ENCODE assay signal across 8 mouse cellular contexts in the genomic region with DNA sequence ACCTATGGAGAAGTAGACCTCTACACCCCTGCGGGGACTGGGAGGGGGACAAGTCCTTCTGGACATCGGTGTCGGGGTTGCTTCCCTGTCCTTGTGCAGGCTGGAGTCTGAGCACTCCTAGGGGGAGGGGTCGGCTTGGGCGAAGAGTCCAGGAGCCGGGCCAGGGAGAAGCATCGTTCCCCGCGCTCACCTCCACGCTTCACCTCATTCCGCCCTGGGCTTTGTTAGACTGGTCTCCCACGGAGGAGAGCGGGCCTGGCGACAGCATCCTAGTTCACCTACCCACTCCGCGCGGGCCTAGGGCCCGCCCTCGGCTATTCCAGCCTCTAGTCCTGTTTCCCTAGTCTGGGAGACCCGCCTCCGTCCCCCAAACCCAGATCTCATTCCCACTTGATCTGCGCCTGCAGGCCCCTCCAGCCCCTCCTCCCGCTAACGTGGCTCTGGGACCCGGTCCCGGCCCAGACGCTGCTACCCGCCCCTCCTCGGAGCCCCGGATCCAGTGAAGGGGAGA. TPM values are rescaled to one million over a fixed set of nuclear protein-coding genes. Genes with fewer than 3 reads are reported as not detected.
A peak's percentile ranks its signal among the peaks of the same experiment; 100 is the strongest.
DNase-seq lines count a peak whose midpoint lies in the region; ATAC-seq and TF ChIP-seq lines count a peak whose summit lies in the region.

No protein-coding gene starts in this region.

- H3K9me3 ChIP-seq in E14TG2a.4 (ENCODE audit: low read length) = no peaks in the 10 kb centered on the region
- H3K9me3 ChIP-seq in hindbrain, embryonic 14.5 days (ENCODE audit: control insufficient read depth, low read length) = no peaks in the 10 kb centered on the region

- H3K27me3 ChIP-seq in E14TG2a.4 (ENCODE audit: insufficient read depth, low read length) = peaks cover 20% of the 10 kb centered on the region
- no peaks in the 10 kb centered on the region for H3K27me3 ChIP-seq in hindbrain, embryonic 14.5 days (ENCODE audit: control insufficient read depth, insufficient read depth, low read length)

- peak overlapping the region; percentile 87 for H3K4me3 ChIP-seq in E14TG2a.4 (replicated peaks; ENCODE audit: low read length)
- H3K4me3 ChIP-seq in hindbrain, embryonic 14.5 days (replicated peaks; ENCODE audit: low read length) = peak overlapping the region; percentile 85

- peaks cover 57% of the 10 kb centered on the region for H3K4me1 ChIP-seq in E14TG2a.4 (replicated peaks; ENCODE audit: low read depth, low read length)
- peaks cover 29% of the 10 kb centered on the region for H3K4me1 ChIP-seq in hindbrain, embryonic 14.5 days (replicated peaks; ENCODE audit: control insufficient read depth, insufficient read depth, low read length)

- no peak; the same call in 1 of the 2 replicates for ATAC-seq in hindbrain, embryonic 14.5 days (ENCODE audit: low FRiP score)

- H3K9ac ChIP-seq in hindbrain, embryonic 14.5 days = peak overlapping the region; percentile 88

- peak overlapping the region; percentile 79 for H3K27ac ChIP-seq in hindbrain, embryonic 14.5 days

- no peak for TF ChIP-seq CTCF in E14TG2a.4 (conservative IDR thresholded peaks at IDR 0.05; ENCODE audit: low read length)

- under 1% methylated on average over 29 of the region's 30 CpGs for WGBS in hindbrain, embryonic 14.5 days

- H3K4me2 ChIP-seq in hindbrain, embryonic 14.5 days (replicated peaks) = peak overlapping the region; percentile 68

- peaks cover 16% of the 10 kb centered on the region for H3K36me3 ChIP-seq in E14TG2a.4 (ENCODE audit: insufficient read depth, low read length)
- peaks cover 17% of the 10 kb centered on the region for H3K36me3 ChIP-seq in hindbrain, embryonic 14.5 days (replicated peaks; ENCODE audit: control insufficient read depth, insufficient read depth)

- DNase-seq in gastrocnemius, postnatal 10 days = peak; percentile 58
- no peak for DNase-seq in gastrocnemius, postnatal 25 days
- peak; percentile 52 for DNase-seq in embryo, embryonic 9.5 days (ENCODE audit: extremely low spot score)
- DNase-seq in hindbrain, embryonic 14.5 days (ENCODE audit: low spot score) = no peak
- DNase-seq in mesoderm, embryonic 11.5 days (ENCODE audit: low read depth, low spot score) = peak; percentile 31
- DNase-seq in thymus, postnatal 4 days = peak; percentile 42
- DNase-seq in right cerebral cortex, postnatal 36 days (ENCODE audit: low spot score in 2 of 2) = no peak

RNA-seq across cellular contexts. Expression of a gene that starts 0.8 kb away (rescaled TPM):
- total RNA-seq in gastrocnemius, postnatal 10 days (2021) = 100 to 1,000 TPM; 103 to 123 TPM
- 100 to 1,000 TPM in 1 of 2 experiments, 10 to 100 TPM in 1; 98.2 to 101 TPM for total RNA-seq in gastrocnemius, postnatal 25 days (2021)
- polyA plus RNA-seq in hindbrain, embryonic 14.5 days (2014; fragmentation: Nextera tagmentation; extraction: Ambion mirVana) = 35.8 and 36.5 TPM in 2 replicates

RNA-seq across cellular contexts. Expression of a gene that starts 18.9 kb away (rescaled TPM):
- 1 to 10 TPM; 1.8 to 2.3 TPM for total RNA-seq in gastrocnemius, postnatal 10 days (2021)
- under 1 TPM; 0.48 to 0.97 TPM for total RNA-seq in gastrocnemius, postnatal 25 days (2021)
- polyA plus RNA-seq in hindbrain, embryonic 14.5 days (2014; fragmentation: Nextera tagmentation; extraction: Ambion mirVana) = 2.3 and 2.7 TPM in 2 replicates

RNA-seq across cellular contexts. Expression of a gene that starts 27.2 kb away (rescaled TPM):
- total RNA-seq in gastrocnemius, postnatal 10 days (2021) = 1 to 10 TPM; 6.0 to 6.7 TPM
- 1 to 10 TPM; 6.4 to 7.0 TPM for total RNA-seq in gastrocnemius, postnatal 25 days (2021)
- polyA plus RNA-seq in hindbrain, embryonic 14.5 days (2014; fragmentation: Nextera tagmentation; extraction: Ambion mirVana) = 34.0 and 35.7 TPM in 2 replicates

RNA-seq across cellular contexts. Expression of a gene that starts 27.3 kb away (rescaled TPM):
- total RNA-seq in gastrocnemius, postnatal 10 days (2021) = 10 to 100 TPM; 35.5 to 40.8 TPM
- 10 to 100 TPM; 26.6 to 34.1 TPM for total RNA-seq in gastrocnemius, postnatal 25 days (2021)
- polyA plus RNA-seq in hindbrain, embryonic 14.5 days (2014; fragmentation: Nextera tagmentation; extraction: Ambion mirVana) = 71.4 and 82.4 TPM in 2 replicates

RNA-seq across cellular contexts. Expression of a gene that starts 36.8 kb away (rescaled TPM):
- 100 to 1,000 TPM; 423 to 469 TPM for total RNA-seq in gastrocnemius, postnatal 10 days (2021)
- 100 to 1,000 TPM; 481 to 623 TPM for total RNA-seq in gastrocnemius, postnatal 25 days (2021)
- 0.61 and 1.7 TPM in 2 replicates for polyA plus RNA-seq in hindbrain, embryonic 14.5 days (2014; fragmentation: Nextera tagmentation; extraction: Ambion mirVana)

Comparison
In these comparisons a context has a peak if more than half of its experiments do, and no peak if none do; other contexts are left out.
1. DNase-seq: peak in gastrocnemius, postnatal 10 days (single experiment), embryo, embryonic 9.5 days (single experiment), mesoderm, embryonic 11.5 days (single experiment) and thymus, postnatal 4 days (single experiment); none in gastrocnemius, postnatal 25 days (single experiment), hindbrain, embryonic 14.5 days (single experiment) and right cerebral cortex, postnatal 36 days (0 of 2).